Mouse (Mus musculus): ENCODE measurements around the gene Morn1. TPM values are rescaled to one million over a fixed set of nuclear protein-coding genes. Genes with fewer than 3 reads are reported as not detected.
A peak's percentile ranks its signal among the peaks of the same experiment; 100 is the strongest.

Gene Morn1
- total and polyA plus RNA-seq, 3 experiments, result 3.8 to 8.7 (median 4.0) TPM

- TF ChIP-seq PAX5 (IDR thresholded peaks at IDR 0.05; ENCODE audit: low read length) (no peak), E2F4 (IDR thresholded peaks at IDR 0.05; ENCODE audit: insufficient replicate concordance, low read depth, low read length) (no peak), TCF12 (IDR thresholded peaks at IDR 0.05; ENCODE audit: low read depth, low read length) (no peak)
Observed at GRCm38 (mm10) chr4:155163685-155164084, 77.3 kb downstream of the Morn1 start (continued).

GRCm38 (mm10) chr4:155164550-155164949, 78.2 kb downstream of the Morn1 start:
- Histone ChIP-seq H3K27me3 (replicated peaks) (no peaks in the 10 kb centered on the region), H3K79me2 (replicated peaks; ENCODE audit: control insufficient read depth, extremely low read depth, insufficient read depth, poor library complexity, severe bottlenecking) (peaks cover 54% of the 10 kb centered on the region), H3K4me2 (ENCODE audit: insufficient read depth, low read depth, poor library complexity, severe bottlenecking) (peak overlapping the region; percentile 82; the same call in 1 of the 2 replicates), H3K9me3 (replicated peaks; ENCODE audit: low read length) (peaks cover 7% of the 10 kb centered on the region), H3K4me3 (replicated peaks in 1 of 3; ENCODE audit: low read depth in 2 of 3, low read length in 2 of 3, poor library complexity in 1 of 3) (peak overlapping the region in 1 of 3 experiments; percentile 25), H3K36me3 (replicated peaks in 1 of 2; ENCODE audit: control insufficient read depth in 1 of 2, insufficient read depth in 1 of 2, low read length in 1 of 2) (peaks cover 3 to 33% of the 10 kb centered on the region in 2 experiments), H3K9ac (ENCODE audit: insufficient read depth, low read depth) (no peak overlapping the region), H3K27ac (ENCODE audit: insufficient read depth, low read depth) (peak overlapping the region; percentile 99), H3K4me1 (ENCODE audit: control insufficient read depth in 1 of 2, insufficient read depth in 2 of 2) (peaks cover 34 to 96% of the 10 kb centered on the region in 2 experiments)
- TF ChIP-seq CHD2 (IDR thresholded peaks at IDR 0.05; ENCODE audit: low read length) (no peak), NELFE (IDR thresholded peaks at IDR 0.05; ENCODE audit: low read depth, low read length) (no peak), SIN3A (IDR thresholded peaks at IDR 0.05; ENCODE audit: low read length) (no peak), SMC3 (IDR thresholded peaks at IDR 0.05; ENCODE audit: low read depth, low read length) (no peak), MAX (IDR thresholded peaks at IDR 0.05; ENCODE audit: low read length) (no peak), MAZ (IDR thresholded peaks at IDR 0.05; ENCODE audit: low read depth, low read length) (no peak), CTCF (conservative IDR thresholded peaks at IDR 0.05 in 1 of 2, IDR thresholded peaks at IDR 0.05 in 1 of 2; ENCODE audit: low read depth in 2 of 2, low read length in 2 of 2) (no peak), TCF12 (IDR thresholded peaks at IDR 0.05; ENCODE audit: low read depth, low read length) (no peak), POLR2AphosphoS2 (IDR thresholded peaks at IDR 0.05; ENCODE audit: low read depth, low read length) (no peak), JUND (conservative IDR thresholded peaks at IDR 0.05; ENCODE audit: low read depth, low read length) (no peak), NRF1 (IDR thresholded peaks at IDR 0.05; ENCODE audit: low read depth, low read length) (no peak), TBP (conservative IDR thresholded peaks at IDR 0.05; ENCODE audit: low read depth, low read length) (no peak), MAFK (IDR thresholded peaks at IDR 0.05; ENCODE audit: insufficient replicate concordance, low read length) (no peak), RAD21 (IDR thresholded peaks at IDR 0.05; ENCODE audit: low read depth, low read length) (no peak), USF2 (conservative IDR thresholded peaks at IDR 0.05; ENCODE audit: low read depth, low read length) (no peak), BHLHE40 (IDR thresholded peaks at IDR 0.05; ENCODE audit: low read depth, low read length) (no peak), PAX5 (IDR thresholded peaks at IDR 0.05; ENCODE audit: low read length) (no peak), ZMIZ1 (IDR thresholded peaks at IDR 0.05; ENCODE audit: low read depth, low read length) (no peak)
- dilution Hi-C loops (cut with MboI; ENCODE audit: extremely low pct_ligation_motif_present, extremely low pct_unique_long_range_greater_than_20kb, low sequenced_read_pairs), result no loop called here
- DNase-seq (ENCODE audit: extremely low read depth), result no peak
- in situ Hi-C loops (cut with MboI; ENCODE audit: low pct_ligation_motif_present, low pct_unique_long_range_greater_than_20kb, low sequenced_read_pairs), result loop anchor here (5.0 kb wide), 1 partner anchor 68 kb away; no protein-coding TSS in a partner anchor

- in situ Hi-C loops (cut with MboI; ENCODE audit: low pct_ligation_motif_present, low pct_unique_long_range_greater_than_20kb, low sequenced_read_pairs) (no loop called here), dilution Hi-C loops (cut with MboI; ENCODE audit: extremely low pct_ligation_motif_present, extremely low pct_unique_long_range_greater_than_20kb, low sequenced_read_pairs) (no loop called here)
- Histone ChIP-seq H3K4me1 (ENCODE audit: control insufficient read depth in 1 of 2, insufficient read depth in 2 of 2) (peaks cover 36 to 95% of the 10 kb centered on the region in 2 experiments), H3K79me2 (replicated peaks; ENCODE audit: control insufficient read depth, extremely low read depth, insufficient read depth, poor library complexity, severe bottlenecking) (peaks cover 60% of the 10 kb centered on the region), H3K27ac (ENCODE audit: insufficient read depth, low read depth) (no peak overlapping the region), H3K36me3 (replicated peaks in 1 of 2; ENCODE audit: control insufficient read depth in 1 of 2, insufficient read depth in 1 of 2, low read length in 1 of 2) (peaks cover 0 to 28% of the 10 kb centered on the region in 2 experiments), H3K27me3 (replicated peaks) (no peaks in the 10 kb centered on the region), H3K9me3 (replicated peaks; ENCODE audit: low read length) (peaks cover 7% of the 10 kb centered on the region), H3K9ac (ENCODE audit: insufficient read depth, low read depth) (no peak overlapping the region), H3K4me2 (ENCODE audit: insufficient read depth, low read depth, poor library complexity, severe bottlenecking) (no peak overlapping the region), H3K4me3 (replicated peaks in 1 of 3; ENCODE audit: low read depth in 2 of 3, low read length in 2 of 3, poor library complexity in 1 of 3) (no peak overlapping the region)
- no peak for DNase-seq (ENCODE audit: extremely low read depth)
- TF ChIP-seq CTCF (conservative IDR thresholded peaks at IDR 0.05 in 1 of 2, IDR thresholded peaks at IDR 0.05 in 1 of 2; ENCODE audit: low read depth in 2 of 2, low read length in 2 of 2), result no peak
- no peak for TF ChIP-seq KAT2A (IDR thresholded peaks at IDR 0.05; ENCODE audit: insufficient replicate concordance, low read length)
- no peak for TF ChIP-seq MAX (IDR thresholded peaks at IDR 0.05; ENCODE audit: low read length)
- no peak for TF ChIP-seq SMC3 (IDR thresholded peaks at IDR 0.05; ENCODE audit: low read depth, low read length)
- no peak for TF ChIP-seq TCF12 (IDR thresholded peaks at IDR 0.05; ENCODE audit: low read depth, low read length)
- TF ChIP-seq POLR2A (IDR thresholded peaks at IDR 0.05; ENCODE audit: low read depth, low read length), result no peak
- no peak for TF ChIP-seq ETS1 (conservative IDR thresholded peaks at IDR 0.05; ENCODE audit: low read depth, low read length)
- TF ChIP-seq POLR2AphosphoS2 (IDR thresholded peaks at IDR 0.05; ENCODE audit: low read depth, low read length), result no peak
- TF ChIP-seq NELFE (IDR thresholded peaks at IDR 0.05; ENCODE audit: low read depth, low read length), result no peak
- TF ChIP-seq MAZ (IDR thresholded peaks at IDR 0.05; ENCODE audit: low read depth, low read length), result no peak
- no peak for TF ChIP-seq JUND (conservative IDR thresholded peaks at IDR 0.05; ENCODE audit: low read depth, low read length)
- TF ChIP-seq MXI1 (IDR thresholded peaks at IDR 0.05; ENCODE audit: low read depth, low read length), result no peak
- no peak for TF ChIP-seq TBP (conservative IDR thresholded peaks at IDR 0.05; ENCODE audit: low read depth, low read length)
- no peak for TF ChIP-seq BHLHE40 (IDR thresholded peaks at IDR 0.05; ENCODE audit: low read depth, low read length)
- no peak for TF ChIP-seq HCFC1 (IDR thresholded peaks at IDR 0.05; ENCODE audit: low read depth, low read length)
- no peak for TF ChIP-seq CHD2 (IDR thresholded peaks at IDR 0.05; ENCODE audit: low read length)
- no peak for TF ChIP-seq USF1 (IDR thresholded peaks at IDR 0.05; ENCODE audit: low read depth, low read length)
- no peak for TF ChIP-seq NRF1 (IDR thresholded peaks at IDR 0.05; ENCODE audit: low read depth, low read length)
- no peak for TF ChIP-seq MAFK (IDR thresholded peaks at IDR 0.05; ENCODE audit: insufficient replicate concordance, low read length)
Observed at GRCm38 (mm10) chr4:155165861-155166260, 79.5 kb downstream of the Morn1 start.

Measured in CH12.LX (cell line).